Mouse (Mus musculus) cerebellum, postnatal 10 days (tissue): ENCODE results near the gene Ydjc.
A peak's percentile ranks its signal among the peaks of the same experiment; 100 is the strongest.

Experiments
- DNase-seq, 2 experiments: peaks; one replicate each; pipeline ENCODE4 v3.0.0; 2021; ENCODE audit warnings: mixed read lengths in 2 of 2

Ydjc gene

DNA sequence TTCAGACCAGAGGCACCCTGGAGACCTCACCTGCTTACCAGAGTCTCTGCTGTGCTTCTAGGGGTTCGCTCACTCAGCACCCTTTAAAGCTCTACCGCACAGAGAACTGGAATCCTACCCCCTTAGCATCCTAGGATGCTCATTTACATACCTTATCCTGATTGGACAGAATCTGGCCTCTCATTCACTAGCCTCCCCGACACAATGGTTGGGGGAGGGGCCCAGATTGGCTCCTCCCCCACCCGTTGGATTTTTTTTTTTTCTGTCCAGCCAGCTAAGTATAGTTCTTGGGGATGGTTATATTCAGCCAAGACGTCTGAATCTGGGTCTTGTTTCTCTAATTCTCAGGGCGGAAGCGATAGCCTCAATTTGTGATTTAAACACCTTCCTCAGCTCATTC is at the start of gene Ydjc:
Gene Ydjc (plus strand): TSS at position 283 of the 400 bp plus-strand sequence.
- DNase-seq: no peak

GRCm38 (mm10) chr16:17096938-17097337 is 47.5 kb upstream of the Ydjc start:
- DNase-seq: no peak

- DNase-seq: peak; percentile 42 to 53
These were observed 41.7 kb upstream of the Ydjc start for GRCm38 (mm10) chr16:17102630-17103220.

DNA sequence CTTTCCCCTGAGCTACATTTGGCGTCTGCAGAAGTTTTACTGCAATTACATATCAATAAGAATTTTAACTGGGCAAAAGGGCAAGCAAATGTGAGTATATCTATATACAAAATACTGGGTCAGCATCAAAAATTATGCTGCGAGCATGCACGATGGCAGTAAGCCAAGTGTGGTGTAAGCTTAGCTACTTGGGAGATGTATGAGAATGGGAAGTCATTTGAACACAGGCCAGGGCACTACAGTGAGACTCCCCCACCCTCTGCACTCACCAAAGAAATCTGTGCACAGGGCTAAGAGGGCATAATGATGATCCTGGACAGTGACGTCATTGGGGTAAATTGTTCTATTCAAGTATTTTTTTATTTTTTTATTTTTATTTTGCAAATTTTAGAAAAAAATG is 39.8 kb upstream of the Ydjc start:
- DNase-seq: no peak

DNA sequence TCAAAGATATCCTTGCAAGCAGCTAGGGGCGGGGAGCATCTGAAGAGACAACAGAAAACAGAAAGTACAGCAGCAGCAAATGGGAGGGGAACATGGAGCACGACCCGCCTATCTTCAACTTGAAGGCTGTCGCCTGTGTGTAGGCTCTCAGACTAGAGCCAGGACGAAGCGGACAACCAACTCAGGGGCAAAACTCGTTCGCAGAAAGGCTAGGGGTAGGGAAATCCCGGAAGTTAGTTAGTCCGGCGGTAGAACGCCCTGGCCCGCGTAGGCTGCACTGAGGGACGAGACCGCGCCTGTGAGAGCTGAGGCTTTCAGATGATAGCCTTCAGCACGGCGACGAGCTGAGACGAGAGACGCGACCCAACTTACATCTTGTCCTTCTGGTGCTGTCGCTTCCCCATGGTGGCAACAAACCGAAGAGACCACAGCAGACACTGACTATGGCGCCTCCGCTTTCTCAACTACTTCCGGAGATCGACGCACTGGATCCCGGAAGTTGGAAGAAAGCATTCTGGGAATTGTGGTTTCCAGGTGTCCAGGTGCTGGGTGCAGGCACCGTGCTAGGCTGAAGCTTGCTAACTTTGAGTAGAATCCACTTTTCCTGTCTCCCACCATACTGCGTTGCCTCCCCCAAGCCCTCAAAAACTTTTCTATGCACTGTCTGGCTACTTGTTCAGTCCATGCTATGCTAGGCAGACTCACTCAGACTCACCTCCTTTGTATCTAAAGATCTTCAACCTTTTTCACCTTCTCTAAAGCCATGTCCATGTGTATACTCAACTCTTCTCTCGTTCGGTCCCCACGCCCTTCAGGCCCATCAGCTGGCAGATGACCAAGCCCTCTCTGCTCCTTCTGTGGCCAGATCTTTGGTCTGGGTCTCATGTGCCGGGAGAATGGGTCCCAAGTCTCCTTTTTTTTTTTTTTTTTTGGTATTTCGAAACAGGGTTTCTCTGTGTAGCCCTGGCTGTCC is 33.4 kb upstream of the Ydjc start, which contains the start of gene Ppil2:
Gene Ppil2 (minus strand): TSS at position 487 of the 973 bp plus-strand sequence.
- DNase-seq: peak; percentile 78 to 81

DNA sequence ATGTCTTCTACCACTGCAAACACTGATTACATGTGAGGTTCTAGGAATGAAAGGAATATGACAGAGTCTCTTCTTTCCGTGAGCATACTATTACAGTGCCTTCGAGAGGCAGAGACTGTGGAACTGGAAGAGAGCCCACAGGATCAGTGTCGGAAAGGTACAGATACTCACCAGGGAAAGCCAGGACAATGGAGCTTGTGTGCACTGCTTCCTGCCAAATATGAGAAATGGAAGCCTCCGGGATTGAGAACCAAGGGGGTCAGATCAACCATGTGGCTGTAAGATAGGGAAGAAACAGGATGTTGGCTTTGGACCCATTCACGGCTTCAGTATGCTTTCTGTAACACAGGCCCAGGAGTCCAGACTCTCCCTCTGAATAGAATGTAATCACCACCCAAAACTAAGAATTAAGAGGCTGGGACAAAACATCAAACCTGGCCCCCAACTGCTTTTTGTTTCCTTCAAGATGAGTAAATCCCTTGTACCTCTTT is 27.1 kb upstream of the Ydjc start:
- DNase-seq: no peak

DNA sequence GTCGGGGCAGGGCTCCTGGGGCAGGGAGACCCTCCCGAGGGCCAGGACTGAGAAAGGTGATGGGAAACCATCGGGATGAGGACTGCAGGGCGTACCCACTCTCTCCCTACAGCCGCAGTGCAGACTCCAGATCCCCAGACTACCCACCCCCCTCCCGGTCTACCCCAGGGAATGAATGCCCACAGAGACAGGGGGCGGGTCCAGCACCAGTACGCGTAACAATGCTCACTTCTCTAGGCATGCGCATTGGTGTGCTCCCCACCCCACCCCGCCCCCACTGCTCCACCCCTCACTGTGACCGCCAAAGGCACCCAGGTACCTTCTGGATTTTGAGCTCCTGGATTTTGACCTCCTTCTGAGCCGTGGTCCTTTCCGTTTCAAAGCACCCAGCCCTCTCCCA is 22.9 kb upstream of the Ydjc start:
- DNase-seq: no peak

DNA sequence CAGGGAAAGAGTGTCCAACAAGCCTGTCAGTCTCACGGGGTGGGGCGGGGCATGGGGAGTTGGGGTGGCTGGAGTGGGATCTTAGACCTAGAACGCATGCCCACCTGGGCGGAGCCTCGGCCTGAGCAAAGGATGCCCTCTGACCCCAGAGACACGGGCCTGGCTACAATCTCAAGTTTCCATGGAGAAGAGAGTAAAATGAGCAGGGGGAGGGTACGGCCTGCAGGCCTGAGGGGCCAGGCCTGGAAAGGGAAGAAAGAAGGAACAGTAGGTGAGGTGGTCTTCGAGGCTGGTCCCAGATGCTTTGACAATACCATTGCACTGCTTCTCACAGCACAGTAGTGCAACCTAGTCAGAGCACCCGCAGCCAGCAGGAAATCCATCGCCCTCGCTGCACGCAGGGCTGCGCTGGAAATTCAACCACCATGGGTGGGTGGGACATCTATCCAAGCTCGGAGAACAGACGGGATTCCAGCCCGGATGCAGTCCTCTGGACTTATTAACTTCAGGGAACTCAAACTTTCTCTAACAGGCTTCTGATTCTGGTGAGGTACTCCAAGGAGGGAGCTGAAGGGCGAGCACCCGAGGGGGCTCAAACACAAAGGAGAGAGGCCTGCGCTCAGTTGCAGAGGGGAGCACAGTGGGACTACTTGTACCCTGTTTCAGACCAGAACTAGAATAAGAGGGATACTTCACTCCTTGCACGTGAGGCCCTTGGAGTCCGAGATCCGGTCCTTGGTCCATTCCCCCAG is 20.1 kb upstream of the Ydjc start:
- no peak for DNase-seq

- peak; percentile 80 to 81 for DNase-seq
These were observed 19.4 kb upstream of the Ydjc start, which contains the start of gene 2610318N02Rik for GRCm38 (mm10) chr16:17124871-17125520. Gene 2610318N02Rik (minus strand): TSS chr16:17125167.

DNA sequence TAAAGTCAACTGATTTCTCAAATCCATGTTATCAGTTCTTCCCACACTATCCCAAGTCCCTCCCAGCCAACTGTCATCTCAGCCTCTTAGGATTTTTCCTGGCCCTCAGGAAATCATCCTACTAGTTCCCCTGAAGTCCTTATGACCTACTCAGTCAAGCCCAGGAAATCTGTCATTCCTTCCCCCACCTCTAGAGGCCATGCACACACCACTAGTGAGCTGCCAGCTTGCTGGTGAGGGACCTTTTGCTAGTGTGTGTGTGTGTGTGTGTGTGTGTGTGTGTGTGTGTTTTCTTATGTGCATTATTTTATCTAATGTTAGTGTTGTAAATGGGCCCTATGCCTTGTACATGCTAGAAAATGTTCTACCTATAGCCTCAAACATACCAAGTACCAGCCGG is 17.1 kb upstream of the Ydjc start:
- peak; percentile 60 to 65 for DNase-seq

DNA sequence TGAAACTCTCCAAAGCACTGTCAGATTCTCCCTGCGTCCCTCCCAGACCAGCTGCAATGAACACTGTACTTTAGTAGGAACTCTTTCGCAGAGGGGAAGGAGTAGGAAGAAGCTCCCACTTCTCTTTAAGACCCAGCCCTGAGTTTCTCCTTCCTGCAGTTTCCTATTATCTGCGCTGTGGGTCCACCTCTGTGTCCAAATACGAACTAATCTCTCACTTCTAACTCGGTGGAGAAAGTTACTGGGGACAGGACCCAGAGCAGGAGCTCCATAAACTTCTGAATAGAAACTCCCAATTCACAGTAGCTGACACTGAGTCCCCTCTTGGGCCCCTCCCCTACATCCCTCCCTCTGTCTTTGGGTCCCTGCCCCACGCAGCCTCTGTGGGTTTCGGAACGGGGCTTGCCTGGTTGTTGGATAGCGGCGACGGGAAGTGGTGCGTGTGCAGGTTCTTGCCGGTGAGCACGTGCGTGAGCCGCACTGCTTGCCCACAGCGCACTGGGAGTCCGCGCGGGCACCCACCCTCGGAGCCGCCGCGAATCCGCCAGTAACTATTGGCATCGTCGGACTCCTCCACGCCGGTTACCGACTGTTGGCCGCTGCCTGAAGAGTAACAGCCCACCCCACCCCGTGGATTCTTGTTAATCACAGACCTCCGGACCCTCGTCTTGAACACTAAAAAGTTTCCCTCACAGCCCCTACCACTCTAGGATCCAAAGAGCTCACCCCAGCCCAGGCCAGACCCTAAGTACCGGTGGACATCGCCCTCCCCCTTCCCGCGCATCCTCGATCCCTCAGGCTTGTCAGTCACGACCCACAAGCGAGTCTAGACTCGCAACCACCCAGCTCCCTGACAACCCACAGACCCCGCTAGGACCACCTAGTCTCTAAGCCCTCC is 13.0 kb upstream of the Ydjc start:
- peak in 1 of 2 experiments; percentile 40 for DNase-seq

- peak; percentile 99 for DNase-seq
These were observed 12.1 kb upstream of the Ydjc start, which contains the start of gene Sdf2l1 for GRCm38 (mm10) chr16:17132089-17132905. Gene Sdf2l1 (minus strand): TSS chr16:17132383.

- DNase-seq: no peak
These were observed 11.6 kb upstream of the Ydjc start for GRCm38 (mm10) chr16:17132906-17133200.

DNA sequence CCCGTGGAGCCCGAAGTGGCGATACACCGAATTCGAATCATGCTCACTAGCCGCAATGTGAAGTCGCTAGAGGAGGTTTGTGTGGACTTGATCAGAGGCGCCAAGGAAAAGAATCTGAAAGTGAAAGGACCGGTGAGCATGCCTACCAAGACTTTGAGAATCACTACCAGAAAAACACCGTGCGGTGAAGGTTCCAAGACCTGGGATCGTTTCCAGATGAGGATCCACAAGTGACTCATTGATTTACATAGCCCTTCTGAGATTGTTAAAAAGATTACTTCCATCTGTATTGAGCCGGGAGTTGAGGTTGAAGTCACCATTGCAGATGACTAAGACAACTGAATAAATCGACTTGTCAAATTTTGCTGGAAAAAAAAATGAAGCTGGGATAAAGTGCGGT is 7.1 kb upstream of the Ydjc start:
- no peak for DNase-seq

- DNase-seq: peak; percentile 94 to 95
These were observed 2.4 kb downstream of the Ydjc start, which contains the start of gene Ccdc116 for GRCm38 (mm10) chr16:17146772-17147235. Gene Ccdc116 (minus strand): TSS chr16:17147229.

GRCm38 (mm10) chr16:17147391-17147929 is 3.0 kb downstream of the Ydjc start:
- peak; percentile 36 to 53 for DNase-seq

DNA sequence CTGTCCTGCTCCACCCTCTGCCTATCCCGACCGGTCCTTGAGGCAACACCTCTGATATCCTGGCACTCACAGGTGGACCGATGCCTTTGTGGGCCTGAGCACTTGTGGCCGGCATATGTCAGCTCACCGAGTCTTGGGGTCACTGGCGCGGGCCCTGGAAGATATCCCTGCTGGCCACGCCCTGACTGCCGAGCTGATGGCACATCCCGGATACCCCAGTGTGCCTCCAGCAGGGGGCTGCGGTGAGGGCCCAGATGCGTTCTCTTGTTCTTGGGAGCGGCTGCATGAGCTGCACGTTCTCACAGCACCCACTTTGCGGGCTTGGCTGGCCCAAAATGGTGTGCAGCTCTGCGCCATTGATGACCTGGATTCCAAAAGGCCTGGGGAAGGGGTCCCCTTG is 3.7 kb downstream of the Ydjc start:
- peak; percentile 34 to 51 for DNase-seq

DNA sequence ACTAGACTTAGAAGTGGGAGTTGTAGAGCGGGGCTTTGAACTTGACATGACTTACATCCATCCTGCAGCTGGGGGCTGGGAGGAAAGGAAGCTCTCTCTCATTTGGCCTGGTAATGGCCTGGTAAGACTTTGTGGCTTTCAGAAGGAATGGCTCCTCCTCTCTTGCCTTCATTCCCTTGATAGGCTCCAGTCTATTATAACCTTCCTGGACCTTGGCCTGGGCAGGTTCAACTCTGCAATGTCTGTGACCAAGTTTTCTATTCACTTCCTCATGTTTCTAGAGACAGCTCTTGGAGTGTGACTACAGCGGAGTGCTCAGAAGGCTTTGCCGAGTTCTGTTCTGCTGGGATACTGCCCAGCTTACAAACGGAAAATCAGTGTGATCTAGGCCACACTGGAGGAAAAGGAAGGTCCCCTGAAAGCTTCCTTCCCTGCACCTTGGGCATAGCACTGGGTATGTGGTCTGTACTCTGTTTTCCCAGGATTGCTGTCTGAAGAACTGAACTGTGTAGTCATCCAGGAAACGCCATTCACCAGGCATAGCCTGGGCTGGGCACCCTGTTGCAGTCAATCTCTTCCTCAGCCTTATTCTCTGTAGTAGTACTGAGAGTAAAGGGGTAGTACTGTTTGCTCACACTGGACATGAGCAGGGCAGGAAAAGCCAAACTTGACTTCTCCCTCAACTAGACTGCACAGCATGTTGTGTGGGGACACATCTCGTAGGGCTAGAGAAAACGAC is 6.3 kb downstream of the Ydjc start:
- no peak for DNase-seq

- DNase-seq: no peak
These were observed 7.5 kb downstream of the Ydjc start for GRCm38 (mm10) chr16:17151874-17152273.
